Comparison of ENCODE assay signal across 8 mouse cellular contexts in the genomic region with DNA sequence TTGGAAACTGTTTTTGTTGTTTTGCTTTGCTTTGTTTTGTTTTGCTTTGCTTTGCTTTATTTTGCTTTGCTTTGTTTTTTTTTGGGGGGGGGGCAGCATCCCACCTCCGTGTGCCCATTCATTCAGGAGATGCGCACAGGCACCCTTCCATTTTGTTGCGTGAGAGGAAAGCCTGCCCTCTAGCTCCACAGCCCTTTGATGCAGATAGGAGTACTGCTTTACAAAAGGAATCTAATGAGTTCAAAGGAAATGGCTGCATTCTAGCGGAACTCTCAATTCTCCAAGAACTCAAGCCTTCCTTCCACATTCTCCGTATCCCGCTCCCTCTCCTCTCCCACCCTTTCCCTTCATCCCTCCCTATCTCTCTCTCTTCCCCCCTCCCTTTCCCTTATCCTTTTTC.
DNase-seq lines count a peak whose midpoint lies in the region; ATAC-seq and TF ChIP-seq lines count a peak whose summit lies in the region.

No protein-coding gene starts in this region.

- no peak overlapping the region for H3K9ac ChIP-seq in neural tube, embryonic 11.5 days (ENCODE audit: low read length)
- no peak overlapping the region for H3K9ac ChIP-seq in limb, embryonic 14.5 days (ENCODE audit: low read depth, low read length, severe bottlenecking)
- H3K9ac ChIP-seq in stomach, embryonic 16.5 days (ENCODE audit: low read length), result no peak overlapping the region

- no peaks in the 10 kb centered on the region for H3K27me3 ChIP-seq in cerebellum, adult 2 months (ENCODE audit: control insufficient read depth, insufficient read depth, low read length)
- no peaks in the 10 kb centered on the region for H3K27me3 ChIP-seq in neural tube, embryonic 11.5 days (ENCODE audit: control insufficient read depth, insufficient read depth, low read length)
- no peaks in the 10 kb centered on the region for H3K27me3 ChIP-seq in limb, embryonic 14.5 days (ENCODE audit: control insufficient read depth, insufficient read depth, low read length)
- H3K27me3 ChIP-seq in stomach, embryonic 16.5 days (ENCODE audit: control insufficient read depth, insufficient read depth, low read length), result no peaks in the 10 kb centered on the region

- H3K4me1 ChIP-seq in cerebellum, adult 2 months (ENCODE audit: control insufficient read depth, insufficient read depth, low read length), result peaks cover 4% of the 10 kb centered on the region; the same call in 1 of the 2 replicates
- no peaks in the 10 kb centered on the region for H3K4me1 ChIP-seq in neural tube, embryonic 11.5 days (ENCODE audit: control insufficient read depth, insufficient read depth, low read length)
- H3K4me1 ChIP-seq in limb, embryonic 14.5 days (ENCODE audit: control insufficient read depth, insufficient read depth, low read length), result no peaks in the 10 kb centered on the region
- H3K4me1 ChIP-seq in stomach, embryonic 16.5 days (ENCODE audit: control insufficient read depth, insufficient read depth, low read length), result no peaks in the 10 kb centered on the region

- TF ChIP-seq CTCF in cerebellum, adult 2 months (IDR thresholded peaks at IDR 0.05; ENCODE audit: borderline replicate concordance, insufficient read depth, low read depth, low read length), result peak; percentile 51; the same call in 1 of the 2 replicates

- H3K4me3 ChIP-seq in cerebellum, adult 2 months (replicated peaks; ENCODE audit: insufficient read depth, low read depth, low read length), result no peak overlapping the region
- no peak overlapping the region for H3K4me3 ChIP-seq in neural tube, embryonic 11.5 days (ENCODE audit: low read depth, low read length)
- no peak overlapping the region for H3K4me3 ChIP-seq in limb, embryonic 14.5 days (replicated peaks; ENCODE audit: low read length)
- H3K4me3 ChIP-seq in stomach, embryonic 16.5 days (replicated peaks; ENCODE audit: low read length), result peak overlapping the region; percentile 11

- no peaks in the 10 kb centered on the region for H3K36me3 ChIP-seq in neural tube, embryonic 11.5 days (ENCODE audit: control insufficient read depth, insufficient read depth, low read length)
- no peaks in the 10 kb centered on the region for H3K36me3 ChIP-seq in limb, embryonic 14.5 days (ENCODE audit: control insufficient read depth, insufficient read depth, low read length)
- H3K36me3 ChIP-seq in stomach, embryonic 16.5 days (ENCODE audit: control insufficient read depth, insufficient read depth, low read length), result no peaks in the 10 kb centered on the region

- TF ChIP-seq POLR2A in cerebellum, adult 2 months (IDR thresholded peaks at IDR 0.05; ENCODE audit: borderline replicate concordance, insufficient read depth, low read length), result no peak
- no peak for TF ChIP-seq POLR2A in limb, embryonic 14.5 days (IDR thresholded peaks at IDR 0.05; ENCODE audit: borderline replicate concordance, extremely low read depth, insufficient read depth, insufficient read length)

- peak in 1 of 2 experiments; percentile 49 for DNase-seq in cerebellum, adult 2 months
- DNase-seq in cerebellum, adult 9-11 months, result no peak
- DNase-seq in neural tube, embryonic 11.5 days (ENCODE audit: low spot score), result no peak
- DNase-seq in neural tube, embryonic 10.5 days (ENCODE audit: extremely low spot score, low spot score), result no peak
- peak; percentile 13 for DNase-seq in limb, embryonic 14.5 days (ENCODE audit: low spot score)
- no peak for DNase-seq in urinary bladder, postnatal 25 days (ENCODE audit: low spot score)
- DNase-seq in right cerebral cortex, adult 18-20 months, result no peak

- WGBS in cerebellum, adult 2 months, result 30% methylated on average over 6 of the region's 6 CpGs
- WGBS in neural tube, embryonic 11.5 days, result 21% methylated on average over 6 of the region's 6 CpGs
- 29% methylated on average over 6 of the region's 6 CpGs for WGBS in limb, embryonic 14.5 days
- WGBS in stomach, embryonic 16.5 days, result 24% methylated on average over 6 of the region's 6 CpGs

- no peak for ATAC-seq in neural tube, embryonic 11.5 days (ENCODE audit: insufficient read depth, low FRiP score, low TSS enrichment)
- ATAC-seq in limb, embryonic 14.5 days (ENCODE audit: low FRiP score, low read depth), result no peak
- no peak for ATAC-seq in stomach, embryonic 16.5 days (ENCODE audit: insufficient read depth, low FRiP score)

- H3K9me3 ChIP-seq in neural tube, embryonic 11.5 days (ENCODE audit: control insufficient read depth, low read length), result no peaks in the 10 kb centered on the region
- no peaks in the 10 kb centered on the region for H3K9me3 ChIP-seq in limb, embryonic 14.5 days (ENCODE audit: control insufficient read depth, low read length)
- H3K9me3 ChIP-seq in stomach, embryonic 16.5 days (replicated peaks; ENCODE audit: control insufficient read depth, low read length), result no peaks in the 10 kb centered on the region

- H3K4me2 ChIP-seq in neural tube, embryonic 11.5 days (ENCODE audit: low read depth), result peak overlapping the region; percentile 4; the same call in 1 of the 2 replicates
- peak overlapping the region; percentile 39 for H3K4me2 ChIP-seq in limb, embryonic 14.5 days (replicated peaks; ENCODE audit: low read depth, low read length, severe bottlenecking)
- peak overlapping the region; percentile 38 for H3K4me2 ChIP-seq in stomach, embryonic 16.5 days (ENCODE audit: low read depth, low read length)

- H3K27ac ChIP-seq in cerebellum, adult 2 months (ENCODE audit: insufficient read depth, low read length), result no peak overlapping the region
- H3K27ac ChIP-seq in neural tube, embryonic 11.5 days (ENCODE audit: low read depth, low read length), result no peak overlapping the region
- H3K27ac ChIP-seq in limb, embryonic 14.5 days (replicated peaks; ENCODE audit: low read depth, low read length), result no peak overlapping the region
- H3K27ac ChIP-seq in stomach, embryonic 16.5 days (ENCODE audit: low read length), result no peak overlapping the region
